Mouse (Mus musculus): ENCODE results near the gene Ttl.
A peak's percentile ranks its signal among the peaks of the same experiment; 100 is the strongest.

Gene Ttl

DNA sequence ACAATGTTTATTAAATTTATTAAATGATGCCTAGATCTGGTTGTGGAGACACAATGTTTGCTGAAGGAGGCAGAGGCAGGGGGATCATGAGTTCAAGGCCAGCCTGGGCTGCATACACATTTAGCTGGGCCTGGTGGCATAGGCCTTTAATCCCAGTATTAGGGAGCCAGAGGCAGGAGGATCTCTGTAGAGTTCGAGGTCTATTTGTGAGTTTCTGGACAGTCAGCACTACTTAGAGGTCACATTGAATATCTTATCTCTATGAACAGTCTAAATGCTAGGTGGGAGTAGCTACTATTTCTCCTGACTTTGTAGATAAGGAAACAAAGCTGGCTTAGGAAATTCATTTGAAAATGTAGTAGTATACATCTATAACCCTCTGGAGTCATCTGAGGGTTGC is 21.8 kb downstream of the Ttl start:
- DNase-seq: no peak

DNA sequence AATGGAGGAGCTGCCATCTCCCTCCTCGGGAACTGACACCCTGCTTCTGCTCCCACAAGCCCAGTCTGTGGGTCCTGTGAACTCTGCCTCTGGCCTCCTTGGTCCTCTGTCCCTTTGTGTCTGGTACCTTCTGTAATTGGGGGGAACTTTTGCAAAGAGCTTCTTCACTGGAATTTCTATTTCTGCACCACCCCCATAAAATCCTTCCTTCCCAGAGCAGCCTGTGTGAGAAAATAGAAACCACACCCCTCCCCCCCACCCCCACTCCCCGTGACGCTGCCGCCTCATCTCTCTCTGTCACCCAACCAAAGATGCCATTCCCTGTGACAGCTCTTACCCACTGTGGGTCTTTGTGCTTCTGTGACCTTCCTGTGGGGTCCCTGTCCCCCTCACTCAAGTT is 24.6 kb downstream of the Ttl start:
- DNase-seq: no peak

DNA sequence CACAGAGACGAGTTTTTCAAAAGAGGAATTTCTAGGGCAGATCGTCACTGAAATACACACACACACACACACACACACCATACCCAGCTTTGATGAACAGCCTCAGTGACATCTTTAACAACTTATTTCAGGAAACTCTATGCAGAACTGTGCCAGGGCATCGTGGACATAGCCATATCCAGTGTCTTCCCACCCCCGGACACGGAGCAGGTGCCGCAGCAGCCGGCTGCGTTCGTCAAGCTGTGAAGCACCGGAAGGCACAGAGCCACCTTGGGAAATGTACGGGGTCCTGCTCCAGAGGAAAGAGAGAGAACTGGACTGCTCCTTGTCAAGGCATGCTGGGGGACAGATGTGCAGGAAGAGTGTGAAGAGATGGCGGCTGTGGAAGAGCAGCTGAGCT is 27.1 kb downstream of the Ttl start:
- no peak for DNase-seq

DNA sequence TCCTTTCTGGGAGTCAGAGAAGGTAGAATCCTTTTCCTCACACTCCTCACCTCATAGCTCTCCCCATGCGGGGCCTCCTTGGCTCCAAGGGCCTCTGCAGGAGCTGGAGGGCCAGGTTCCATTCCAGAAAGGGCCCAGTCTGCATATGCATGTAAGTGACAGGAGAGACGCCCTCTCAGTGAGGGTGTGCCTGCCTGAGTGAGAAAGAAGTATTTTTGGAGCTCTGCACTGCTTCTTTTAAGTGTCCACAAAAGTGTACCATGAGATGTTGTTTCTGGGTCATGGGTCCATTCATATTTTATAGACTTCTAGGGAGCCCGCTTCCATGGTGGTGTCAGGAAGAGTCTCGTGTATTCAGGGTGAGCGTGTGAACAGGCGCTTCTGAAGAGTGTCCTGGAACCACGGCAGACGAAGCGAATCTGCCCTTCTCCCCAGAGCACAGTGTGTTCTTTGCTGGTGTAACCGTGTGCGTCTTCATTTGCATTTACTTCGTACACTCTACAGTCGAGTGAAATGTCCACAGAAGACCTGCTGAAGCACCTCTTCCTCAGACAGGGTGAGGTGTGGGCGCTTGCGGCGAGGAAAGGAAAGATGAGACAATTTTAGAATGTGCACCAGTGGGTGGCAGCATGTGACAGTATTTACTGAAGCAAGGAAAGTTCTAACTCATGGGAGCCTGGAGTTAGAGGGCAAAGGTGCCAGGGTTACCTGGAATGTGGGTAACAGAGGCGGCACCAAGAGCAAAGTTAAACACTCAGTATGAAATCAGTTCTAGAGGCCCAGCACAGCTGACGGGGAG is 28.4 kb downstream of the Ttl start:
- DNase-seq: no peak

DNA sequence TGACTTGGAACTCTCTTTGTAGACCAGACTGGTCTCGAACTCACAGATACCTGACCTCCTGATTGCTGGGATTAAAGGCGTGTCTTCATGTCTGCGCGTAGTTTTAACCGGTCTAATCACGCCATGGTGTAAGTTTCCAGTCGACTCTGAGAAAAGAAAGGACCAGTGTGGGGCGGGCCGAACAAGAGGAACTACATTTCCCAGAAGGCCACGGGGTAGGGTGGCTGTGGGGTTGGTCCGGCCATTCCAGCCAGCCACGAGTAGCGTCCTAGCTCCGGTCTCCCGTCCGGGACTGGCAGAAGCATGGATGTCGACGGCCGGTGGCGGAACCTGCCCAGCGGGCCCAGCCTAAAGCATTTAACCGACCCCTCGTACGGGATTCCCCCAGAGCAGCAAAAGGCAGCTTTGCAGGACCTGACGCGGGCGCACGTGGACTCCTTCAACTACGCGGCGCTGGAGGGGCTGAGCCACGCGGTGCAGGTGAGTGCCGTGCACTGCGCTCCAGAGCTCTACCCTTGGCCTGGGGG is 35.1 kb downstream of the Ttl start, which contains the start of gene Polr1b:
Polr1b (plus strand) TSS at position 212 of the 527 bp plus-strand sequence.
- peak; percentile 90 for DNase-seq

DNA sequence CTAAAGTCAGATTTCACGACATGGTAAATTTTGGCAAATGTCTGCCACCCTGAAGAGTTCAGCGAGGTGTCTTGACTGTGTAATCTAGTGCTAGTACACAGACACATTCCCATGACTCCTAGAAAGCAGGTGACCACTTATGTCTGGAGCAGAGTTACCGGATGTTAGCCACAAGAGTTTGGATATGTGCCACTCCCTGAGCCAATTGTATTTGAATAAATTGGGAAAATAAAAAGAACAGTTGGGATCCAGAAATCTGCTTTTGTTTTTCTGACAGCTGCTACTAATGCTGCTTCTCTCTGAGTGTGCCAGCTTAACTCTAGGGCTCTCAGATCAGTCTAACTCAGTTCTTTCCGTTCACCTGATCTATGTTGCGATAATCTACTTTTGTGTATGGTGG is 47.2 kb downstream of the Ttl start:
- DNase-seq: no peak

DNA sequence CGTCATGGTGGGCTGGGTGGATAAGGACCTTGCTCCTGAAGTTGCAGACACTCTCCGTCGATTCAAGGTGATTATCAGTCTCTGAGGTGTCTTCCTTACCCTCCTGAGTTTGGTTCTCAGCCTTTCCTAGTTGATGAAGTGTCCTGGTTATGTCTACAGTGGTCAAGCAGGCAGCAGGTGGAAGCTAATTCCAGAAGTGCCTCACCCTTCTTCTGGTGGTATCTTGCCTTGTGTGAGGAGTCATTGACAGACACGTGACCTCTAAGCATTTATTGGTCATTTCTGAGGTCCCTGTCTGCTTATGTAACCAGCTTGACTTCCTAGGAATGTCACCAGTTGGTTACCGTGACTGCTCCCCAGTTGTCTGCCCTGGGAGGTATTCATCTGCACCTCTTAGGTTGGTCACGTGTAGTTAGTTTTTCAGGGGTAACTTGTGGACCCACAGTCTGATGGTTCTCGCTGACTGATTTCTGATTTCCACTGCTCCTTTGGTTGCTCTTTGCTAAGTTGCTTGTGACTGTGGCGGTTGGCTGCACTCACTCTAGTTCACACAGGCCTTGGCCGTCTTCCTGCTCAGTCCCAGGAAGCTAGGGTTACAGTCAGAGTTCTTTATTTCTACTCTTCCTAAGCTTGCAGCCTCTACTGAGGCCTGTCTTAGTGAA is 50.1 kb downstream of the Ttl start:
- no peak for DNase-seq

DNA sequence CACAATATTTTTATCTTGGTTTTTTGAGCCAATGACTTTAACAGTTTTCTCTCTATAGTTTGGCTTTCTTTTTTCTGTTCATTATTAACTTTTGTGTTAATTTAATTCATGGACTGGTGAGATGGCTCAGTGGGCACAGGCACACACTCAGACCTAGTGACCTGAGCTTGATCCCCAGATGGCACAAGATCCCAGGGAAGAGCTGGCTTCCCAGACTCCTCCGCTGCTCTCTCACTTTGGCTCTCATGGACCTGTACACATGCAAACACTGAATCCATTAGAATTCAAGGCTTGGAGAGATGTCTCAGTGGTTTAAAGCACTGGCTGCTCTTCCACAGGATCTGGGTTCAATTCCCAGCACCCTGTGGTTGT is 50.6 kb downstream of the Ttl start:
- DNase-seq: no peak

DNA sequence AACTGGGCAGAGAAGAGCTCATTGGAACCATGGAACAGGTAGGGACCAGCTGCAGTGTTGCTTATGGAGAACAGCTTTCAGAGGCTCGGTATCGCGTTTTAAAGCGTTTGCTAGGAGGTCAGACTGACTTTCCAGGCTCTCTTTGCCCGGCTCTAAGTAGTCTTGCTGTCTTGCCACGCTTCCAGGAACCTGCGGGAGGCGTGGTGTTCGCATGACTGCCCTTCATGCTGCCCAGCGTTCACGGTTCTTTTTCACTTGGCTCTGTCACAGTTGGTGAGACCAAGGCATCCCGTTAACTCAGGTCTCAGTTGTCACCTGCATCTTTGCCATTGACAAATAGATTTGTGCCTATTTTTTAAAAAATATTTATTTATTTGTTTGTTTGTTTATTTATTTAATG is 52.3 kb downstream of the Ttl start:
- DNase-seq: no peak

DNA sequence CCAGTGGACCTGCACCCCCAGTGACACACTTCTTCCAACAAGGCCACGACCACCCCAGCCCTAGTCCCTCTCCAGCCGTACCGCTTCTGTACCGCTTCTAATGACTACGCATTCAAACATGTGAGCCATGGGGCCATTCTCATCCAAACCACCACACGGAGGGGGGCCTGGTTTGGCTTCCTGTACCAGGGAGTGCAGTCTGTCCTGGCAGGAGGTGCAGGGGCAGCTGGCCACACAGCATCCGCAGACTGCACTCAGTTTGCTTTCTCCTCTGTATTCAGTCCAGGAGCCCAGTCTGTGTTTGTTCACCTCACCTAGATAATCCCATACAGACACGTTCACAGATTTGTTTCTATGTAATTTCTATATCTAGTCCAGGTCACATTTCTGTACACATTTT is 56.2 kb downstream of the Ttl start:
- no peak for DNase-seq

DNA sequence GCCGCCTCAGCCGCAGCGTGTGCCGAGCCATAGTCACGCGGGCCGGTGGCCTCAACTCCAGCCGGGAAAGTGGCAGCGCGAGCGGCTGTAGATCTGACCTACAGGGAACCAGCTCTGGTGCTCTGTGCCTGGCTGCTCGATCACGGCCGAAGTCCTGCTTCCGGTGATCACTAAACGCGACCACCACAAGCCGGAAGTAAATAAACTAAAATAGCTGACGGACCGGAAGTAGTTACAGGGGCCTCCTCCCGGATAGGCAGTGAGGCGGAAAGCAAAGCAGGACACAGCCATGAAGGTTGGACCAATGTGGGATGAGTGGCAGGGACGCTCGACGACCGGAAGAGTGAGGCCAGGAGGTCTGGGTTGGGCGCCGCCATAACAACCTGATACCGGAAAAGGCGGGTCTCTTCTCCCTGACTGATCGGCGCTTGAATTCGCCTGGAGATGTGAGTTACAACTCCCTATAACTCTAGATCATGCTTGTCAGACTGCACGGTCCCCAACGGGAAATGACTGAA is 63.7 kb downstream of the Ttl start, which contains the start of gene Chchd5:
Chchd5 (plus strand) TSS at position 289 of the 518 bp plus-strand sequence.
- peak; percentile 91 for DNase-seq

DNA sequence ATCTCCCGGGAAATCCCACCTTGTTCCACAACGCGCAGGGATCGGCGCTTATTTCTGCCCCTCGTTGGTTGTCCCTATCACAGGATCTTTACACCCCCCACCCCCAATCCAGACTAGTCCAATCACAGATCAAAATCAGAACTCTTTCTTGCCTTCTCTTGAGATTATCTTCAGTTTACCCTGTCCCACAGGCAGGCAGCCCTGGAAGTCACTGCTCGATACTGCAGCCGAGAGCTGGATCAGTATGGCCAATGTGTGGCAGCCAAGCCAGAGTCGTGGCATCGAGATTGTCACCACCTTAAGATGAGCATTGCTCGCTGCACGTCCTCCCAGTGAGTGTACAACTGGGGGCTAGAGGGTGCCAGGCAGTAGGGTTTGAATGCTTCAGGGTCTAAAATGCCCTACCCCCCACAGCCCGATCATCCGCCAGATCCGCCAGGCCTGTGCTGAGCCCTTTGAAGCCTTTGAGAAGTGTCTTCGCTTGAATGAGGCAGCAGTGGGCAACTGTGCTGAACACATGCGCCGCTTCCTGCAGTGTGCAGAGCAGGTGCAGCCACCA is 64.3 kb downstream of the Ttl start:
- DNase-seq: peak; percentile 32

DNA sequence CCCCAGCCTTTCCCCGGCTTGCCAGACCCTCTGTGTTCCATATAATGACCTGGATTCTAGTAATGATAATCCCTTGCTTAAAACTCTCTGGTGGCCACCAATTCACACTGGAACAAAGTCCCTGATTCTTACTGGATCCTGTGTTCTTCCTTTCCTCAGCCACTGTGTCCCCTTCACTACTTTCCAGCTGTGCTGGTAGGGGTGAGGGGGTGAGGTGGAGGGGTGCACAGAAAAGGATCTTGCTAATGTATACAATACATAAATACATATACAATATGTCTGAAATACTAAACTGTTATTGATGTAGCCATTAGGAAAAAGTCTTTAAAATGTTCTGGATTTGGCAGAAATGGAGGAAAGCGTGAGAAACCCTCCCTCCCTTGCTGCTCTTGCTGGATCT is 65.0 kb downstream of the Ttl start:
- no peak for DNase-seq

DNA sequence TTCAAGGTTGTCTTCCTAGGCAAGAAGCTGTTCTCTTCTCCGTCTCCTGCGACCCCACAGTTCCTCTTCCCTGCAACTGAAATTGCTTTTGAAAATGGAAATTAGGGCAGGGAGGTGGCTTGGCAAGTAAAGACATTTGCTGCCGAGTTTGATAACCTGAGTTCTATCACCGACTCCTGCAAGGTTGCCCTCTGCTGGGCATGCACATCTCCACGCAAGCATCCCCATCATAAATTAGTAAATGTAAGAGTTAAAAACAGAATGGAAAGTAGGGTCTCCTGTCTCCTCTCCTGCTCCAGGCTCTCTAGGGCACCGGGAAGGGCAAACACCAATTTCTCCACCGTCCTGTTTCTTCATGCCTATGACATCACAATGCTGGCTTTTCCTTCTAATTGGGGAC is 66.5 kb downstream of the Ttl start:
- no peak for DNase-seq

DNA sequence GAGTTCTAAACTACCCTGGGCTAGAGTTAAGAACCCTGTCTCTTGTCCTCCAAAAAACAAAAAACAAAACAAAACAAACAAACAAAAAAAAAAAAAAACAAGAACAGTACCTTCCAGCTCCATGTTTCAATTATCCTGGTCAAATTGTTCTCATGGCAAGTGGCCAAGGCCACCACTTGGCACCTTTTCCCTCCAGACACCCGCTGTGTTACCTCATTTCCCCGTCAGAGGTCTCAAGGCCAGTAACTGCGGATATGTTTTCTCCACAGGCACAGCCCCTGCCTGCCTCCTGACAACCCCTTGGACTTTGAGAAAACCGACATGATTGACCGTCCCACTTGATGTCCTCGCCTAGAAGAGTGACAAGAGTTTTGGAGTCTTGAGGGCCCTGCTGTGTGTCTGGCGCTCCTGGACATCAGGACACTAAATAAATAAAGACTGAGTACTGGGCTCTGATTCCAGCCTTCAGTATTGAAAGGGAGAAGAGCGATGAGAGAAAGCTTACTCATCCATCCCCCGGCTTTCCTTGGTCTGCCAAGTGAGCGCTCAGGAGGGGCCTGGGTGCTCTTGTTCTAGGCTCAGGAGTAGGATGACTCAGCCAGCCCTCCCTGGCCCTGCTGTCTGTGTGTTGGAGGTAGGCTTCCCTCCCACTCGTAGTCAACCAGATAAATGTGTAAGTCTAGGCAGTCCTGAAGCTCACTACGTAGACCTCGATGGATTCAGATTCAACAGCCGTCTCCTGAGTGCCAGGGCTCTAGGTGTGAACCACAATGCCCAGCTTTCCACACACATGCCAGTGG is 67.5 kb downstream of the Ttl start:
- DNase-seq: no peak

DNA sequence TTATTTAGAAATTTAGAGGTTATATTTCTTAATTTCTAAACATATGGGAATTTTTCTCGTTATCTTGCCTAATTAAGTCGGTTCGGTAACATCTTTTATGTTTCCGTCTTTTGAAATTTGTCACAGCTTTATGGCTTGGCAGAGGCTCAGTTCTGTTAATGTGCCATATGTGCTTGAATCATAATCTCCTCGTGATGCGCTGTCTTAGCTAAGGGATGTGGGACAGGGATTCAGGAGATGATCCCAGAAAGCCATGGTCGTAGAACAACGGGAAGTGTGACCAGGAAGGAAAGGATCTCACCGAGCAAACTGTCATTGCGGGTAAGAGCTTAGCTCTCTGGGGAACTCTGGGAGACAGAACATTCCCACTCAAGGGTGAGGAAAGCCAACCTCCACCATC is 74.2 kb downstream of the Ttl start:
- DNase-seq: no peak

All from liver (tissue).